Mouse (Mus musculus): ENCODE data around the gene Ppp4r3b.

GRCm38 (mm10) chr11:29203653-29204052 is 31.0 kb downstream of the Ppp4r3b start:
- no peak for TF ChIP-seq POLR2A (IDR thresholded peaks at IDR 0.05; ENCODE audit: borderline replicate concordance, control insufficient read depth, low read depth, low read length)
- no peak for TF ChIP-seq CTCF (IDR thresholded peaks at IDR 0.05; ENCODE audit: control insufficient read depth, insufficient read depth, low read length)

Data from bone marrow, adult 2 months (tissue).